Mouse (Mus musculus) heart, embryonic 11.5 days (tissue): Measurements from ENCODE around the gene Mia3. TPM values are rescaled to one million over a fixed set of nuclear protein-coding genes. Genes with fewer than 3 reads are reported as not detected.
"Not testable (repeated sequence)": the region's sequence is repeated elsewhere in the genome, so short reads cannot be mapped to it uniquely, and the experiment has no call there.

Experiments used
- ATAC-seq: fragments of 200-750 bp; cut with Nextera tagmentation; replicated peaks from 2 replicates; pipeline ENCODE4 v1.8.0; 2017; ENCODE audit warnings: moderate library complexity; ENCODE audit not compliant: insufficient number of reproducible peaks, low FRiP score, low TSS enrichment
- H3K27ac ChIP-seq: fragments of 300-500 bp; sonication (generic); 2 replicates; pipeline ENCODE4 v1.5.1; 2014; ENCODE audit warnings: mild to moderate bottlenecking, low read depth, low read length
- H3K27me3 ChIP-seq: fragments of 300-500 bp; sonication (generic); 2 replicates; pipeline ENCODE4 v1.6.1; 2014; ENCODE audit warnings: mild to moderate bottlenecking, low read length, mixed read lengths; ENCODE audit not compliant: control insufficient read depth, insufficient read depth
- H3K36me3 ChIP-seq: fragments of 300-500 bp; sonication (generic); 2 replicates; pipeline ENCODE4 v1.6.1; 2014; ENCODE audit warnings: mild to moderate bottlenecking, low read length, moderate library complexity, mixed read lengths; ENCODE audit not compliant: control insufficient read depth, insufficient read depth
- H3K4me1 ChIP-seq: fragments of 300-500 bp; sonication (generic); 2 replicates; pipeline ENCODE4 v1.6.1; 2014; ENCODE audit warnings: low read length; ENCODE audit not compliant: control insufficient read depth, insufficient read depth
- H3K4me2 ChIP-seq: fragments of 300-500 bp; sonication (generic); 2 replicates; pipeline ENCODE4 v1.6.1; 2014; ENCODE audit warnings: mild to moderate bottlenecking, moderate library complexity
- H3K4me3 ChIP-seq: fragments of 300-500 bp; sonication (generic); 2 replicates; pipeline ENCODE4 v1.5.1; 2014; ENCODE audit warnings: low read depth, low read length
- H3K9ac ChIP-seq: fragments of 300-500 bp; sonication (generic); 2 replicates; pipeline ENCODE4 v1.6.1; 2014; ENCODE audit warnings: mild to moderate bottlenecking, low read depth, low read length, moderate library complexity
- H3K9me3 ChIP-seq: fragments of 300-500 bp; sonication (generic); replicated peaks from 2 replicates; pipeline ENCODE4 v1.6.1; 2016; ENCODE audit warnings: low read length; ENCODE audit not compliant: control insufficient read depth
- WGBS: fragments of 180-500 bp; shearing (Covaris S2); extraction: QIAGEN DNeasy Blood & Tissue Kit; methylation state at CpG from one replicate; pipeline ENCODE4 v1.1.7; 2014; ENCODE audit not compliant: insufficient replicate concordance; 5-methylcytosine and 5-hydroxymethylcytosine counted together
- polyA plus RNA-seq: library from polyadenylated mRNA; unstranded; fragments of >200 nt; fragmentation: Nextera tagmentation; extraction: Ambion mirVana; gene quantifications from 2 replicates; pipeline ENCODE4 v1.2.1, GENCODE M21; 2014

Mia3 gene
- polyA plus RNA-seq, 1 experiment from 2014 or later = 72.7 TPM

- no peak overlapping the region for H3K9ac ChIP-seq
- 93% methylated on average over 2 of the region's 2 CpGs for WGBS
- no peaks in the 10 kb centered on the region for H3K27me3 ChIP-seq
- H3K4me2 ChIP-seq = no peak overlapping the region
- 0 out of 2 replicates have a peak, but pooled peaks cover 4% of the 10 kb centered on the region for H3K9me3 ChIP-seq
- H3K36me3 ChIP-seq = peaks cover 28% of the 10 kb centered on the region
- no peak for ATAC-seq
- no peaks in the 10 kb centered on the region for H3K4me1 ChIP-seq
- no peak overlapping the region for H3K27ac ChIP-seq
- no peak overlapping the region for H3K4me3 ChIP-seq
Observed at GRCm38 (mm10) chr1:183323923-183324322, 45.4 kb downstream of the Mia3 start.

- H3K27me3 ChIP-seq, H3K27ac ChIP-seq, H3K9ac ChIP-seq, H3K4me2 ChIP-seq, ATAC-seq, H3K4me3 ChIP-seq, H3K9me3 ChIP-seq, H3K4me1 ChIP-seq: not testable (repeated sequence)
- 79% methylated on average over 5 of the region's 5 CpGs for WGBS
- H3K36me3 ChIP-seq = peaks cover 21% of the 10 kb centered on the region
Observed at GRCm38 (mm10) chr1:183322496-183322895, 46.9 kb downstream of the Mia3 start.

- H3K9ac ChIP-seq = no peak overlapping the region
- H3K9me3 ChIP-seq = 0 out of 2 replicates have a peak, but pooled peaks cover 4% of the 10 kb centered on the region
- H3K27me3 ChIP-seq = no peaks in the 10 kb centered on the region
- no peak for ATAC-seq
- WGBS = 58% methylated on average over 3 of the region's 3 CpGs
- peaks cover 21% of the 10 kb centered on the region for H3K36me3 ChIP-seq
- H3K4me3 ChIP-seq = no peak overlapping the region
- no peak overlapping the region for H3K27ac ChIP-seq
- H3K4me2 ChIP-seq = no peak overlapping the region
- no peaks in the 10 kb centered on the region for H3K4me1 ChIP-seq
Observed at GRCm38 (mm10) chr1:183320708-183321107, 48.6 kb downstream of the Mia3 start.

DNA sequence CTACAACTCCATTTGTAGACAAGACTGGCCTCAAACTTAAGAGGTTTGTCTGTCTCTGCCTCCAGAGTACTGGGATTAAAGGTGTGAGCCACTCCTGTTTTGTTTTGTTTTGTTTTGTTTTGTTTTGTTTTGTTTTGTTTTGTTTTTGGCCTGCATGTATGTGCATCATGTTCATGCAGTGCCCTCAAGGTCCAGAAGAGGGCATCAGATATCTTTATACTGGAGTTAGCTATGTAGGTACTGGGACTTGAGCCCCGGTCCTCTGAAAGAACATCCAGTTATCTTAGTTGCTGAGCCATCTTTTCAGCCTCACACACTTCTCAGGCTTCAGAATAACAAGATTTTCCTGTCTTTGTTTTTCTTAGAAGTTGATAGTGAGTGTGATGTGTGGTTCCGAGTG, 53.6 kb downstream of the Mia3 start:
- Histone ChIP-seq H3K4me2 (no peak overlapping the region), H3K9me3 (no peaks in the 10 kb centered on the region), H3K27me3 (no peaks in the 10 kb centered on the region), H3K9ac (no peak overlapping the region), H3K4me3 (no peak overlapping the region), H3K27ac (no peak overlapping the region), H3K4me1 (no peaks in the 10 kb centered on the region), H3K36me3 (peaks cover 22% of the 10 kb centered on the region)
- no peak for ATAC-seq
- WGBS = 68% methylated on average over 2 of the region's 2 CpGs

- 94% methylated on average over 2 of the region's 2 CpGs for WGBS
- peaks cover 14% of the 10 kb centered on the region for H3K36me3 ChIP-seq
Observed at GRCm38 (mm10) chr1:183312076-183312475, 57.3 kb downstream of the Mia3 start.

DNA sequence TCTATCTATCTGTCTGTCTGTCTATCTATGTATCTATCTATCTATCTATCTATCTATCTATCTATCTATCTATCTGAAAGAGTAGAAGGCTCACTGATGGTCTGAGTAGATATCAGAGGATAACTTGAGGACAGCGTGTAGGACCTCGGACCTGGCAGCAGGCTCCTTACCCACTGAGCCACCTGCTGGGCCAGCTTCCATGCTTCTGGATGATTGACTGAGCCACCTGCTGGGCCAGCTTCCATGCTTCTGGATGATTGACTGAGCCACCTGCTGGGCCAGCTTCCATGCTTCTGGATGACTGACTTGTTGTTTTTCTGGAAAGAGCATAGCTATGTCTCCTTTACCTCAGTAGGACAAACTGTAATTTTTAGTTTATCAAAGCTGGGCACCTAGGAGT, 59.8 kb downstream of the Mia3 start:
- H3K4me2 ChIP-seq, H3K36me3 ChIP-seq, H3K9me3 ChIP-seq, H3K9ac ChIP-seq, H3K27ac ChIP-seq, H3K27me3 ChIP-seq, ATAC-seq, H3K4me1 ChIP-seq, H3K4me3 ChIP-seq: not testable (repeated sequence)
- 79% methylated on average over 2 of the region's 2 CpGs for WGBS

More at GRCm38 (mm10) chr1:183312076-183312475, 57.3 kb downstream of the Mia3 start:
- H3K4me1 ChIP-seq = no peaks in the 10 kb centered on the region
- ATAC-seq = no peak
- H3K27me3 ChIP-seq = no peaks in the 10 kb centered on the region
- no peak overlapping the region for H3K27ac ChIP-seq
- no peaks in the 10 kb centered on the region for H3K9me3 ChIP-seq
- H3K4me2 ChIP-seq = no peak overlapping the region
- H3K9ac ChIP-seq = no peak overlapping the region
- no peak overlapping the region for H3K4me3 ChIP-seq

DNA sequence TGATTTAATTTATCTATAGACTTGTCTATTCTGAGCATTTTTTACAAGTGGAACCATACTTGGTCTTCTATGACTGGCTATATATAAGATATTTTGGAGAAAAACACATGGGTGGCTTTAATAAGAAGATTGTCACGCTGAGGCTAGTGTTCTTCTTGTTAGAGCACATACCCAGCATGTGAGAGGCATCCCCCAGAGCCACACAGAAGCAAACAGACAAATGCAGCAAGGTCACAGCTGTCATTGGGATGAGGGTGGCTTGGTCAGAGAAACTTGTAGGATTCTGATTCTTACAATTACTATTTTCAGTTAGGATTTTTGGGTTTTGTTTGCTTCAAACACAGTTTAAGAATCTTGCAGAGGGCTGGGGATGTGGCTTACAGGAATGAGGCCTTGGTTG, 60.9 kb downstream of the Mia3 start:
- H3K27ac ChIP-seq = no peak overlapping the region
- H3K27me3 ChIP-seq = no peaks in the 10 kb centered on the region
- H3K4me2 ChIP-seq = no peak overlapping the region
- no peak for ATAC-seq
- no peaks in the 10 kb centered on the region for H3K36me3 ChIP-seq
- no peak overlapping the region for H3K9ac ChIP-seq
- no peaks in the 10 kb centered on the region for H3K4me1 ChIP-seq
- H3K9me3 ChIP-seq = no peaks in the 10 kb centered on the region
- H3K4me3 ChIP-seq = no peak overlapping the region
- 83% methylated on average over 1 of the region's 1 CpGs for WGBS

DNA sequence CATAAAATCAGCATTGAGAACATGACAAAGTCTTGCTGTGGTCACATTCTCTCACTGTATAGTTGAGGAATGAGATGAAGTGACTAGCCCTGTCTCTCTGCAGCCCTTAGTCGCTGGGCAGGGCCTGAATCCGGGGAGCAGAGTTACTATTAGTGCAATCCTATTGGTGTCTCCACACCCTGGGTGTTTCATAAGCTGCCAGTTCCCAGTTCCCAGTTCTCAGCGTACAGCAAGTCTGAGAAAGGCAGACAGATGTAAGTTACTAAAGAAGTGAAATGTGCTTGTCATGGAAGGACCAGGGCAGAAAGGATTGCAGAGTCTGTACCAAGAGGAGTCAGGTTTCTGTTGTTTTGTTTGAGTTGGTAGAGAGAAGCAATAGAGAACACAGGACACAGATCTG, 61.8 kb downstream of the Mia3 start:
- Histone ChIP-seq H3K9me3 (no peaks in the 10 kb centered on the region), H3K4me1 (no peaks in the 10 kb centered on the region), H3K4me2 (no peak overlapping the region), H3K36me3 (no peaks in the 10 kb centered on the region), H3K27me3 (no peaks in the 10 kb centered on the region), H3K9ac (no peak overlapping the region), H3K27ac (no peak overlapping the region), H3K4me3 (no peak overlapping the region)
- no peak for ATAC-seq
- 84% methylated on average over 3 of the region's 3 CpGs for WGBS

GRCm38 (mm10) chr1:183299161-183299560, 70.2 kb downstream of the Mia3 start:
- no peaks in the 10 kb centered on the region for H3K27me3 ChIP-seq
- no peak overlapping the region for H3K4me3 ChIP-seq
- H3K27ac ChIP-seq = no peak overlapping the region
- WGBS = 83% methylated on average over 6 of the region's 6 CpGs
- no peaks in the 10 kb centered on the region for H3K36me3 ChIP-seq
- no peak overlapping the region for H3K9ac ChIP-seq
- no peak overlapping the region for H3K4me2 ChIP-seq
- ATAC-seq = no peak
- H3K9me3 ChIP-seq = no peaks in the 10 kb centered on the region
- H3K4me1 ChIP-seq = no peaks in the 10 kb centered on the region
